Mouse (Mus musculus) stomach, postnatal 0 days (tissue): ENCODE measurements around the gene Rin1.

Source experiments
- CTCF ChIP-seq: IDR thresholded peaks from 2 replicates; pipeline ENCODE4 v1.5.1; 2016; ENCODE audit warnings: antibody characterized with exemption, low read depth, mild to moderate bottlenecking, moderate library complexity
- EP300 ChIP-seq: optimal IDR thresholded peaks from 2 replicates; pipeline ENCODE3; 2016; ENCODE audit warnings: antibody characterized with exemption

DNA sequence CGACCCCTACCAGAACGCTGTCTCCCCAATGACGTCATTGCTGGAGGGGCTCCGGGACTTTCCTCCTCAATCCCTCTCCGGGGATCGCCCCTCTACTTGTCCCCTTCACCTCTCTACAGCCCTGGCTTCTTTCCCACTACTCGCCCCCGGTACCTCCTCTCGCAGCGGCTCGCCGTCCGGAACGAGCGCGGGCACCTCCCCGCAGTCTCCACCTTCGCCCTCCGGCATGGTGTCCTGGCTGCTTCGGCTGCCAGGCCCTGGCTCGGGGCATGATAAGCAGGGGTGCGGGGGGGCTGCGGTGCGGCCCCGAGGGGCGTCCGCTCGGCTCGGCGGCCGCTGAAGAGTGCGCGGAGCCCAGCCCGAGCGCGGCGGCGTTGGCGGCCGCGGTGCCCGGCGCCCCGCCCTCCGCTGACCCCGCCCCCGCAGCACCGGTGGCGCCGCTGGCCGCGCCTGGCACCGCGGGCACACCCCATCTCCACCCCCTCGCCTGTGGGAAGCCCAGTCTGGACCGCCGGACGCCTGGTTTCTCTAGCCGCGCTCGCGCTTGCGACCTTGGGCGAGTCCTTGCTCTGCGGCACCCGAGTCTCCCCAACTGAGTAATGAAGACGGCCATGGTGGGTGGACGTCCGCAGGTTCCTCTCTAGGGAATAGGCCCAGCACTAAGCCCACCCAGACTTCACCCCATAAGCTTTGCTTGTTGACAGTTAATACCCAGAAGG lies 35.0 kb downstream of the Rin1 start, which contains the start of gene Tmem151a:
- TF ChIP-seq CTCF (no peak), EP300 (no peak)
